Mouse (Mus musculus) thymus, adult 2 months (tissue): ENCODE measurements around the gene Stx8. TPM values are rescaled to one million over a fixed set of nuclear protein-coding genes. Genes with fewer than 3 reads are reported as not detected.

Experiments used
- DNase-seq: peaks from one replicate; pipeline ENCODE4 v3.0.0; 2021
- H3K27ac ChIP-seq: fragments of 200-500 bp; 2 replicates; pipeline ENCODE4 v1.5.1; 2012; ENCODE audit warnings: low read length, control low read depth; ENCODE audit not compliant: control insufficient read depth, insufficient read depth
- H3K27me3 ChIP-seq: fragments of 200-500 bp; 2 replicates; pipeline ENCODE4 v1.6.1; 2012; ENCODE audit warnings: mild to moderate bottlenecking, low read length, moderate library complexity, mixed read lengths; ENCODE audit not compliant: control insufficient read depth, insufficient read depth
- H3K36me3 ChIP-seq: fragments of 200-500 bp; 2 replicates; pipeline ENCODE4 v1.6.1; 2012; ENCODE audit warnings: mild to moderate bottlenecking, low read length, moderate library complexity; ENCODE audit not compliant: control insufficient read depth, insufficient read depth
- H3K4me1 ChIP-seq: fragments of 200-500 bp; replicated peaks from 2 replicates; pipeline ENCODE4 v1.6.1; 2012; ENCODE audit warnings: low read length; ENCODE audit not compliant: control insufficient read depth, insufficient read depth
- H3K4me3 ChIP-seq: fragments of 200-500 bp; 2 replicates; pipeline ENCODE4 v1.5.1; 2012; ENCODE audit warnings: mild to moderate bottlenecking, low read length, control low read depth, moderate library complexity; ENCODE audit not compliant: control insufficient read depth, insufficient read depth
- CTCF ChIP-seq: fragments of 200-500 bp; IDR thresholded peaks from 2 replicates; pipeline ENCODE4 v1.5.1; 2012; ENCODE audit warnings: mild to moderate bottlenecking, control low read depth, low read length, moderate library complexity, borderline replicate concordance; ENCODE audit not compliant: control insufficient read depth, poor library complexity, insufficient read depth; ENCODE audit errors: extremely low read depth
- POLR2A ChIP-seq: fragments of 200-500 bp; IDR thresholded peaks from 2 replicates; pipeline ENCODE4 v1.6.1; 2012; ENCODE audit warnings: mild to moderate bottlenecking, low read length, control low read depth, moderate library complexity; ENCODE audit not compliant: control insufficient read depth, poor library complexity, insufficient read depth; ENCODE audit errors: extremely low read depth
- WGBS: fragments of 180-500 bp; shearing (Covaris S2); methylation state at CpG from one replicate; pipeline ENCODE4 v1.1.7; 2018; 5-methylcytosine and 5-hydroxymethylcytosine counted together
- polyA plus RNA-seq: library from polyadenylated mRNA; depleted of rRNA; stranded (reverse); fragments of >200 nt; gene quantifications from 2 replicates; pipeline ENCODE4 v1.2.3, GENCODE M21; 2012

Gene Stx8
- polyA plus RNA-seq, 1 experiment = 8.2 TPM

DNA sequence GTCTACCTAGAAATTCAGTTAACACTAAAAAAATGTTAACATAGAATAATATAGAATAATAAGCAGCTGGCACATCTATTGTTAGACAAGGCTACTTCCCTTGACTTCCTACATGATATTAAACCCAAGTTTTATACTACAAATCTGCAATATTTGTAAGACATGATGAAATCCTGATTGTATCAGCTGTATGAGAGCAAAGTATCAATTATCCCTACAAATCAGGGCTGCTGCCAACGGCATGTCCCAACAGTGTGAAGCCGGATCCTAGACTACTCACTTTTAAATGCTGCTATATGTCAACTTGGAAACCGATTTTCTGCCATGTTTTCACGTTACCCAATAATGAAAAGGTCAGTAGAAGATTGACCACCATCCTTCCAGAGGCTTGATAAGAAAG lies 137.5 kb downstream of the Stx8 start:
- no peaks in the 10 kb centered on the region for H3K36me3 ChIP-seq
- WGBS = 96% methylated on average over 4 of the region's 4 CpGs

DNA sequence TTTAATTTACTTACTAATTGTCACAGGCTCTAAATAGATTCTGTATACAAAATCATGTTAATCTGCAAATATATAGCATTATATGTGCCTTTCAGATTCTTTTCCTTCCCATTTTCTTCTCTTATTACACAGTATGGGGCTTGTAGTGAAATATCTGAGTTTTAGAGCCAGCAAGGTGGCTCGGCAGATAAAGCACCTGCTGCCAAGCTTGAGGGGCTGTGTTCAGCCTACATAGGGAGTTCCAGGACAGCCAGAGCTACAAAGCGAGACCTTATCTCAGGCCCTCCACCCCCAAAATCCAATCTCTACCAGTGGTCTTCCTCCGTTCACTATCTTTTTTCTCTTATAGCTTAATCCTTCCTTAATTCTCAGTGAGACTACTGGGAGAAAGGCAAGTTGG lies 140.1 kb downstream of the Stx8 start:
- DNase-seq = no peak
- H3K4me3 ChIP-seq = no peak overlapping the region
- no peaks in the 10 kb centered on the region for H3K27me3 ChIP-seq
- H3K36me3 ChIP-seq = no peaks in the 10 kb centered on the region
- WGBS = 98% methylated on average over 3 of the region's 3 CpGs
- no peaks in the 10 kb centered on the region for H3K4me1 ChIP-seq
- H3K27ac ChIP-seq = no peak overlapping the region
- TF ChIP-seq POLR2A (no peak), CTCF (no peak)

More for the DNA sequence above, 137.5 kb downstream of the Stx8 start:
- Histone ChIP-seq H3K27me3 (no peaks in the 10 kb centered on the region), H3K4me3 (no peak overlapping the region), H3K4me1 (no peaks in the 10 kb centered on the region), H3K27ac (no peak overlapping the region)
- DNase-seq = no peak
- no peak for TF ChIP-seq CTCF
- TF ChIP-seq POLR2A = no peak

DNA sequence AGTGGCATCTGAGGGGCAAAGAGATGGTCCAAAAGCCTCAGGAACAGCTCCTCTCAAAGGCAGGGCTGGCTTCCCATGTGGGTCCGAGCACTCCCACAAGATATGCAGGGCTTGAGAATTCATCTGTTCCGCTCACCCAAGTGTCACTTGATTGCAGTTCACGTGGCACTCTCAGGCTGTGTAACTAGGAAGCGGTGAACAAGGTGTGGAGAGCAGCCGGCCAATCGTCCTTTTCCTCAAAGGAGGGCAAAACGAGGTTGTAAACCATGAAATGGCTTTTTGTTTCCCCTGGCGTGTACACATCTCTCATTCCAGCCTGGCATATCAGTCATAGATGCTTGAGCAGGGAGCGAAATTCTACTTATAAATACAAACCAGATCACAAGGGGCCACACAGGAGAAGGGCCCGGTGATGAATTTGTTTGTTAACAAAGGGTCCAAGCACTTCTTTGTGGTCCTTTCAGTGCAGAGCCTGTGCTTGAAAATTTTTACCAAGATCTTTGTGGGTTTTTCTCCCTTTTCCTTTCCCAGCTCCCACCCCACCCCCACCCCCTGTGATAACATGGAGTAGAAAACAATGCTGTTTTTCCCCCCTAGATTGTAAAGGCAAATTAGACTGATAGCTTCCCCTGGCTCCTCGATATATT lies 147.6 kb downstream of the Stx8 start:
- Histone ChIP-seq H3K36me3 (no peaks in the 10 kb centered on the region), H3K27me3 (no peaks in the 10 kb centered on the region), H3K4me1 (no peaks in the 10 kb centered on the region), H3K27ac (no peak overlapping the region), H3K4me3 (no peak overlapping the region)
- no peak for DNase-seq
- 93% methylated on average over 11 of the region's 11 CpGs for WGBS
- TF ChIP-seq CTCF = no peak
- no peak for TF ChIP-seq POLR2A

DNA sequence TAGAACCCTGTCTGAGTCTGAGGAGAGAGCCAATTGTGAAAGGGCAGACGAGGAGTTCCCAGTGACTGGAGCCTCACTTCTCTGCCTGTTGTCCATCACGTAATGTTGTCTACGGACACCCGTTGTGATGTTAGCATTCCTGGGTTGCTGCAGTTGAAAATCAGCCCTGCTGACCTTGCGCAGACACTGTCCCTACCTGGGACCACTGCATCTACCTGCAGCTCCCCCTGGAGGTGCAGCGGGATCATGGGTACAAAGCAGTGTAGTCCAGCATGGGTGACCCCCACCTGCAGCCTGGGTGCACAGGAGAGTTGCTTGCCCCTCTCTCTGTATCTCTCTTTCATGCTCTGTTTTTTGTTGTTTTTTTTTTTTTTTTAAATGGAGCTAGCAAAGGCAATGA lies 148.2 kb downstream of the Stx8 start:
- no peak for DNase-seq
- TF ChIP-seq CTCF (0 out of 2 replicates have a peak, but pooled peaks have one; percentile 16), POLR2A (no peak)
- 0 out of 2 replicates have a peak, but pooled peaks cover 4% of the 10 kb centered on the region for H3K4me1 ChIP-seq
- H3K27me3 ChIP-seq = no peaks in the 10 kb centered on the region
- no peak overlapping the region for H3K4me3 ChIP-seq
- WGBS = 84% methylated on average over 6 of the region's 6 CpGs
- no peaks in the 10 kb centered on the region for H3K36me3 ChIP-seq
- H3K27ac ChIP-seq = no peak overlapping the region

DNA sequence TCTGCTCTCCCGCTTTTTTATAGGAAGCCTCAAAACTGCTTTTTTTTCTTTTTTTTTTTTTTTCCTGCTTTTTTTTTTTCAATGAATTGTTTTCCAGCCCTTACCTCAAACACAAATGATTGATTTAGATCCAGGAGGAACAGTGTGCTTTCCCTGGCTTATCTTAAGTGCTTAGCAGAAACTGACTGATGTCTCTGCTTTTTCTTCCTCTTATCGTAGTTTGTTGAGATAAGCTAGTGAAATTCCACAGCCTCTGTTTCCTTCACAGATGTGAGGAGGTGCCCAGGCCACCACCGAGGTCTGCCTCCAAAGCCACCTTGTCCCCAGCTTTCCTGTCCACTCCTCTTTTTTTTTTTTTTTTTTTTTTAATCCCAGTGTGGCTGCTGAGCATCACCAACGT lies 150.2 kb downstream of the Stx8 start:
- Histone ChIP-seq H3K4me3 (no peak overlapping the region), H3K27me3 (no peaks in the 10 kb centered on the region), H3K4me1 (0 out of 2 replicates have a peak, but pooled peaks cover 4% of the 10 kb centered on the region), H3K36me3 (no peaks in the 10 kb centered on the region), H3K27ac (no peak overlapping the region)
- TF ChIP-seq CTCF (no peak), POLR2A (no peak)
- WGBS = 87% methylated on average over 4 of the region's 4 CpGs
- no peak for DNase-seq

DNA sequence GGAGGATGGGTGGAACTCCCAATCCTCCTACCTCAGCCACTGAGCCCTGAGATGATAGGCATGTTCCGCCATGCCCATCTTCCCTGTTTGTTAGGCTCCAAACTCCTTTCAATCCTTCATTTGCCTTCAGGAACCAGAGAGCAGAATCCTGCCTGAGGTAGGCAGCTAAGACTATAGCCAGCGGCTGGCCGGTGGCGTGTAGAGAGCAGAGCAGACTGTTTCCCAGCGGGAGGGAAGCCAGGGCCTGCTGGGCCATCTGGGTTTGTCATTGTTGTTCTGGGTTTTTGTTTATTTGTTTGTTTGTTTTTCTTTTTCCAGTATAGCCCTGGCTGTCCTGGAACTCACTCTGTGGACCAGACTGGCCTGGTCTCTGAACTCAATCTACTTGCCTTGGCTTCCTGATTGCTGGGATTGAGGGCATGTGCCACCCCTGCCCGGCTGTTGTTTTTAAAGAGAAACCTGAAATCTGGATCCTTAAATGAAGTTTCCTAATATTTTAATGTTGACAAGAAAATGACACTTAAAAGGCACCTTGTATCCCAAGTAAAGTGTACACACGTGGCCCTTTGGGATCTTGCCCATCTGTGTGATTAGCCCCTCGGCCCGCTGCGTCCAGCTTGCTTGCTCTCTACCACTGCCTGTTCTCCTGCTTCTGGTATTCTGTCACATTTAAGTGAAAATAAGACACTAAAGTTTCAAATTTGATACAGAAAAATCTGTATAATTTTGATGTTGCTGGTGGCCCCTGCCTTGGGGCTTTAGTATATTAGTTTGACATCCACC lies 152.1 kb downstream of the Stx8 start:
- DNase-seq = no peak
- H3K36me3 ChIP-seq = no peaks in the 10 kb centered on the region
- peaks cover 6% of the 10 kb centered on the region for H3K4me1 ChIP-seq
- WGBS = 99% methylated on average over 10 of the region's 10 CpGs
- TF ChIP-seq POLR2A (no peak), CTCF (no peak)
- H3K4me3 ChIP-seq = no peak overlapping the region
- H3K27ac ChIP-seq = no peak overlapping the region
- no peaks in the 10 kb centered on the region for H3K27me3 ChIP-seq
